Mouse (Mus musculus): ENCODE data around the gene Dnali1. TPM values are rescaled to one million over a fixed set of nuclear protein-coding genes. Genes with fewer than 3 reads are reported as not detected.

The Dnali1 gene
- polyA plus RNA-seq (2014; fragmentation: Illumina TruSeq; extraction: RNeasy Lipid Tissue Mini Kit (QIAGEN cat#74804); ENCODE audit: low read depth, low replicate concordance), result 56.0 TPM

GRCm38 (mm10) chr4:125065517-125066307, at the start of gene Dnali1:
Dnali1 (minus strand) TSS chr4:125065703.

GRCm38 (mm10) chr4:125084403-125085345, 19.2 kb upstream of the Dnali1 start, which contains the start of gene Meaf6:
Meaf6 (plus strand) TSS chr4:125085134.

GRCm38 (mm10) chr4:125066490-125067370, 1.2 kb upstream of the Dnali1 start, which contains the start of gene Snip1:
Snip1 (plus strand) TSS chr4:125066672.

GRCm38 (mm10) chr4:125015806-125016635, 49.5 kb downstream of the Dnali1 start, which contains the start of gene Gnl2:
Gnl2 (plus strand) TSS chr4:125016585.

Other genes with a start within 250 kb of the Dnali1 start
- 31.1 TPM for gene Yrdc, start 215.0 kb downstream of the Dnali1 start, polyA plus RNA-seq (2014; fragmentation: Illumina TruSeq; extraction: RNeasy Lipid Tissue Mini Kit (QIAGEN cat#74804); ENCODE audit: low read depth, low replicate concordance)
- gene 1110065P20Rik, start 214.5 kb downstream of the Dnali1 start, polyA plus RNA-seq (2014; fragmentation: Illumina TruSeq; extraction: RNeasy Lipid Tissue Mini Kit (QIAGEN cat#74804); ENCODE audit: low read depth, low replicate concordance), result 4.7 TPM
- 0.07 TPM for gene Maneal, start 203.5 kb downstream of the Dnali1 start, polyA plus RNA-seq (2014; fragmentation: Illumina TruSeq; extraction: RNeasy Lipid Tissue Mini Kit (QIAGEN cat#74804); ENCODE audit: low read depth, low replicate concordance)
- 0.90 TPM for gene Epha10, start 184.8 kb downstream of the Dnali1 start, polyA plus RNA-seq (2014; fragmentation: Illumina TruSeq; extraction: RNeasy Lipid Tissue Mini Kit (QIAGEN cat#74804); ENCODE audit: low read depth, low replicate concordance)
- 6.5 TPM for gene 9930104L06Rik, start 128.7 kb downstream of the Dnali1 start, polyA plus RNA-seq (2014; fragmentation: Illumina TruSeq; extraction: RNeasy Lipid Tissue Mini Kit (QIAGEN cat#74804); ENCODE audit: low read depth, low replicate concordance)
- gene Cdca8, start 126.4 kb downstream of the Dnali1 start, polyA plus RNA-seq (2014; fragmentation: Illumina TruSeq; extraction: RNeasy Lipid Tissue Mini Kit (QIAGEN cat#74804); ENCODE audit: low read depth, low replicate concordance), result 97.7 TPM
- gene Rspo1, start 79.3 kb downstream of the Dnali1 start, polyA plus RNA-seq (2014; fragmentation: Illumina TruSeq; extraction: RNeasy Lipid Tissue Mini Kit (QIAGEN cat#74804); ENCODE audit: low read depth, low replicate concordance), result 0.57 TPM
- 98.4 TPM for gene Gnl2, start 49.1 kb downstream of the Dnali1 start, polyA plus RNA-seq (2014; fragmentation: Illumina TruSeq; extraction: RNeasy Lipid Tissue Mini Kit (QIAGEN cat#74804); ENCODE audit: low read depth, low replicate concordance)
- 28.3 TPM for gene Snip1, start 969 bp upstream of the Dnali1 start, polyA plus RNA-seq (2014; fragmentation: Illumina TruSeq; extraction: RNeasy Lipid Tissue Mini Kit (QIAGEN cat#74804); ENCODE audit: low read depth, low replicate concordance)
- gene Meaf6, start 19.4 kb upstream of the Dnali1 start, polyA plus RNA-seq (2014; fragmentation: Illumina TruSeq; extraction: RNeasy Lipid Tissue Mini Kit (QIAGEN cat#74804); ENCODE audit: low read depth, low replicate concordance), result 46.8 TPM
- not detected for gene Zc3h12a, start 62.1 kb upstream of the Dnali1 start, polyA plus RNA-seq (2014; fragmentation: Illumina TruSeq; extraction: RNeasy Lipid Tissue Mini Kit (QIAGEN cat#74804); ENCODE audit: low read depth, low replicate concordance)